Mouse (Mus musculus) kidney, postnatal 4 days (tissue): Measurements from ENCODE around the gene Cfb.

Experiments
- DNase-seq, 2 experiments: peaks; one replicate each; pipeline ENCODE4 v3.0.0; 2021; ENCODE audit warnings: mixed read lengths in 2 of 2

The Cfb gene

DNA sequence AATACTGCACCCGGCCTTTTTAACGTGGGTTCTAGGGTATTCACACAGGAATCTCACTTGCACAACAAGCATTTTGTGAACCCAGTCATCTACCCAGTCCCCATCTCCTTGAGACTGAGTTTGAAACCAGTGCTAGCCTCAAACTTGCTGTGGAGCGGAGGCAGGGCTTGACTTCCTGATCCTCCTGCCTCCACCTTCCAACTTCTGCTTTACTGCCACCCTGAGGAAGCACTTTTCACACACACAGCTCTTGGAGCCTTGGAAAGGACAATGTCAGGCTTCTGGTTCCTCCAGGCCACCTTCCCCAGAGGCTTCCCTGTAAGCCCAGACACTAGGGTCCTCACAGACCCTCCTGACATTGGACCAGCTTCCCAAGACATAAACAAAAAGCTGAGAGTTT lies 21.0 kb upstream of the Cfb start:
- no peak for DNase-seq

DNA sequence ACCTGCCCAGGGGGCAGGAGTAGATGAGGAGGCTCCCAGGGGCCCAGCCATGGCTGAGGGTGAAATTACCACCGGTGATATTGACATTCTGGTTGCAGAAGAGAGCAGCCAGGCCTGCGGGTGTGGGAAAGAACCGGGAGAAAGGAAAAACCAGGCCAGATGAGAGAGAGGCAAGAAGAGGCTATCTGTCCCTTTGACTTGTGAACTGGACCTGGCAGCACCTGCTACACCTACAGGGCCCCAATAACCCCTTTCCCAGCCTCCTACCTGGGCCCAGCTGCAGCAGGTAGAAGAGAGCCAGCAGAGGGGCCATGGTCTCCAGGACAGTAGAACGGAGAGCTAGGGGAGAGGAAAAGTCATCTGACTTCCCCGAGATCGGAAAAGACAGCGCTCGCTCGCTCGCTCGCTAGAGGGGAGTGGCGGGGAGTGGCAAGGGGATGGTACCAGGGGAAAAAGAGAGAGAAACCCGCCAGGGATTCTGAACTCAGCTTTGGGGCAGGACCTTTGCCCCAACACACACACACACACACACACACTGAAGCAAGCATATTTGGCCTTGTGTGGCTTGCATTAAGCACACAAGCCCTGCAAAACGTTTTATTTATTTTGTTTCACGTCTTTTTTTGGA lies 19.5 kb upstream of the Cfb start, which contains the start of gene Gm20547:
Gene Gm20547, minus strand, starts transcription at position 360 of the 628 bp plus-strand sequence.
- DNase-seq = peak; percentile 18 to 32

DNA sequence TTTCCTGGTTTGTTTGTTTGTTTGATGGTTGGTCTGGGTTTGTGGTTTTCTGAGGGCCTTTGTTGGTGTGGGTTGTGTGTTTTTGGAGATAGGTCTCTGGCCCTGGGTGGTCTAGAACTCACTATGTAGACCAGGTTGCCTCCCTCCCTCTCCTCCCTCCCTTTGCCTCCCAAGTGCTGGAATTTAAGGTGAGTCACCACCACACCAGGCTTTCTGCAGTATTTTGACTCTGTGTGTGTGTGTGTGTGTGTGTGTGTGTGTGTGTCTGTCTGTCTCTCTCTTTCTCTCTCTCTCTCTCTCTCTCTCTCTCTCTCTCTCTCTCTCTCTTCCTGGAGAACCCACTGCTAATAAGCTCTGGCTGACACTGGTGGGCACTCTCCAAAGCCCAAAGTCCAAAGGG lies 18.8 kb upstream of the Cfb start:
- no peak for DNase-seq

DNA sequence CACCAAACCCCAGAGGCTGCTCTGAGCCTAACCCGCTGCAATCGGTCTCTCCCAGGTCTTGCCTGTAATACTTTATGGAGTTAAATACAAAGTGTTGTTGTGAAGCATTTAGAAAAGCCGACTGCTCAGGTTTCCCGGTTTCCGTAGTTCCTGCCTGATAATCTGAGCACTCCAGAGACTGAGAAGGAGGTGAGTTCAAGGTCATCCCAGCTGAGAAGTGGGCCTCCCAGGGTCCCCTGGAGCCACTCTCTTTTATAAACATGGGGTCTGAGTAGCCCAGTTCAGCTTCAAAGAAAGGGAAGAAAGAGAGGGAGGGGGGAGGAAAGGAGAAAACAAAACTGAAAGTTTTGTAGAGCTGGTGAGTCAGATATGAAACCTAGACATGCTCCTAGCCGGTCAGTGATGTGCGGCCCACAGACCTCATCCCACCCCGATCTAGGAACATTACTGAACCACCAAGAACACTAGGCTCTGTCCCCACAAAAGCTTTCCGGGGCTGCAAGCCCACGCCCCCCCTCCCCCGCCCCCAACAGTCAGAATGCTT lies 17.1 kb upstream of the Cfb start, which contains the start of gene Zbtb12:
Gene Zbtb12, plus strand, starts transcription at position 148 of the 544 bp plus-strand sequence.
- no peak for DNase-seq

DNA sequence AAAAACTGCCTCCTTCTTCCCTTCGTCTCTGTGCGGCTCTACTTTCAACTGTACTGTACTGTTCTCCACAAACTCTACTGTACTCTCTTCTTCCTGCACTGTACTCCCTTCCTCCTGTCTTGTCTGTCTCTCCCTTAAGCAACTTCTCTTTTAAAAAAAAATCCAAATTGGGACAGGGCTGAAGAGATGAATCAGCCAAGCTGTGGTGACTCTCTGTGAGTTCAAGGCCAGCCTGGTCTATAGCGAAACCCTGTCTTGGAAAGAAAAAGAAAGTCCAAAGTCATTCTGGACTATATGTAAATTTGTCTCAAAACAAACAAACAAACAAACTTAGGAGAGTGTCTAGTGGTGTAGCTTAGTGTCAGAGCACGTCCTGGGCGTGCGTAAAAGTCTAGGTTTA lies 12.0 kb upstream of the Cfb start:
- no peak for DNase-seq

DNA sequence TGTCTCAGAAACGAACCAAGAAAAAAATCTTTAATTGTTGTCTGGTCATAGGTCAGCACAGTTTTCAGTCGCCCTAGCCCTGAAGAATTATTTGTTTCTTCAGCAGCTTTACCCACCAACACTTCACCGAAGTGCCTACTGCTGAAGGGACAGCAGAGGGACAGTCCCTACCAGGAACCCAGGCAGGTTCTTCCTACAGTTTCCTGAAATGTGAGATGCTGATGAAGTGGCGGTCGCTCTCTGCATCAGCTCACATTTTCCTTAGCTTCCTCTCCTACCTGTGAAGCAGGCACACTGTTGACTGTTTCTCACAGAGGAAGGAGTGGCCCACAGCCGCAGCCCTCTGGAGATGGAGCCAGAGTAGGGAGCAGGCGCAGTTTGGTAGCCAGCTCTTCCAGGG lies 3.7 kb upstream of the Cfb start:
- DNase-seq = no peak

DNA sequence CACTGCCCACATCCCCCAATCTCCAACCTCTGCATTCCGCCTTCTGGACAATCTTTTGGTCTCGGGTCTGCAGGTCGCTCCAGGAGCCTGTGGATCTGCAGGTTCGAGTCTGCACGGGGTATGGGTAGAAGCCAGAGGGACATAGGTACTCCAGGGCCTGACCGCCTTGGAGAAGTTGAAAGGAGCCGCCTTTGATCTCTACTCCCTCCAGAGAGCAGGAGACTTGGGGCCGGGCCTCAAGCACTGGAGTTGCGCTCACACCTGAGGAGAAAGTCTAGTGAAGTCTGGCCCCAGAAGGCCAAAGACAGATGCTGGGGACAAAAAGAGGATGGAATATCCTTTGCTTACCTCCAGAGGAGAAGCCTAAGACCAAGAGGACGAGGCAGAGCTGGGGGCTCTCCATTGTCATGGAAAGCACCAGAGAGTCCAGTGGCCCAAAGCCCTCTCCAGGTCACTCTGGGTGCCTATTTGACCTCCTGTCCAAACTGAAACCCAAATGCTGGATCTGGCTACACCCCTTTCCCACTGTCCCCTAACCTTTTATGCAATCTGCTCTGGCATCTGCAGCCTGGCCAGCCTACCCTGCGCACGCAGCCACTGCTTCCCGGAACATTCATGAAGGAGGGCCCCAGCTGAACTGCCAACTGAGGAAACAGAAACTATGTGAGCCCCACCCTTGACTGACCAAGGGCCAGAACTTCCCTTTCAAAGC lies 458 bp downstream of the Cfb start:
- peak; percentile 40 to 61 for DNase-seq

DNA sequence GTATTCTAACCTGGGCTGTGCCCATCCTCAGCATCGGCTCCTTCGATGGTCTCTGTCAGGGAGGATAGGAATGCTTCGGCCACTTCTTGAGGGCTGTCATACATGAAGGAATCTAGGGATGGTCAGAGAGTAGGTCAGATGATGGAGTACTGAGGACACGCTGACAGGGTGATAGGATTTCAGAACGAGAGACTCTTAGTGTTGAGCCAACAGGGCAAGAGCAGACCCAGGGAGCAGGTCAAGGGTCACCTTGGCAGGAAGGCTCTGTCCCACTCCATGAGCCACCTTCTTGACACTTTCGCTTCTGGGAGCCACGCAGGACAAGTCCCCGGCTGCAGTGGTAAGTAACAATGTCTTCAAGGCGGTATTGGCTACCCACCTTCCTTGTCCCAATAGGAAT lies 1.8 kb downstream of the Cfb start:
- DNase-seq = no peak

DNA sequence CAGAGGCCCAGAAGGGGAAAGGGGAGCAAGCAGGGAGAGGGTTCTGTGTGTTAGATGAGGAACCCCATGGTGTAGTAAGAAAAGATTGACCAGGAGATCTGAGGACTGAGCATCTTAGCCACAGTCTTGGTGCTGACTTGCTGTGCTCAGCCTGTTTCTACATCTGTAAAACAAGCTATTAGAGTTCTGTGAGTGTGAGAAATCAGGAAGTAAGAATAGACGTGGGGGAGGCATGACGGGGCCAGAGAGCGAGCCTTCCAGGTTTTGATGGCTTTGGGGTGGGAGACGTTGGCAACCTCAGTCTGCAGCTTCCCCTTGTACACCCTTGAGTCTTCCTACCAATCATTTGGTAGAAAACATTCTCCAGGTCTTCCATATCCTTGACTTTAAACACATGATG lies 3.6 kb downstream of the Cfb start:
- DNase-seq = no peak

DNA sequence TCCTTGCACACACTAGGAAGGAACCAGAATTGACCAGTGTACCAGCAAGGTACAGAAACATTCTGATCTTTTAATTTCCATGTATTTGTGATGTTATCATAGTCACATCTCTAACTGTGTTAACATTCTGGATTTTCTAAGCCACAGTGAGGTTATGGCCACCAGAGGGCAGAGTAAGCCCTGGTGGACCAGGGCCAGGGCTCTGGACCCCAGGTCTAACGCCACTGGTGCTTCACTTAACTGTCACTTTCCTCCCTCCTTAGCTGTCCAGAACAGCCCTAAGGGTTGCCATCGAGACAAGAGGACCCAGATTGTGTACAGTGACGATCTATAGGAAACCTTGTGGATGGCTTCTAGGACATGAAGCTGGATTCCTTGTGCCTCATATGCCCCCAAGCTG lies 6.5 kb downstream of the Cfb start:
- peak; percentile 74 to 80 for DNase-seq

DNA sequence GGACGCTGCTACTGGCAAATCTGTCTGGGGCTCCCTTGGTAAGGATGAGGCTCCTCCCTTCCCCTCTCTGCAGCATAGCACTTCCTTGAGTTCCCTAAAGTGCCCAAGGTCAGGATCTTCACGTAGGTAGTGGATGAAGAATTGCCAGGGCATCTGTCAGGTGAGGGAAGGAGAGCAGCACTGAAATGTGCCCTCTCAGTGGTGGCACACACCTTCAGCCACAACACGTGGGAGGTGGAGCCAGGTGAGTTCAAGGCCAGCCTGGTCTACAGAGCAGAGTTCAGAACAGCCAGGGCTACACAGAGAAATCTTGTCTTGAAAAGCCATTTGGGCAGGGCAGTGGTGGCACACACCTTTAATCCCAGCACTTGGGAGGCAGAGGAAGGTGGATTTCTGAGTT lies 7.6 kb downstream of the Cfb start:
- no peak for DNase-seq

DNA sequence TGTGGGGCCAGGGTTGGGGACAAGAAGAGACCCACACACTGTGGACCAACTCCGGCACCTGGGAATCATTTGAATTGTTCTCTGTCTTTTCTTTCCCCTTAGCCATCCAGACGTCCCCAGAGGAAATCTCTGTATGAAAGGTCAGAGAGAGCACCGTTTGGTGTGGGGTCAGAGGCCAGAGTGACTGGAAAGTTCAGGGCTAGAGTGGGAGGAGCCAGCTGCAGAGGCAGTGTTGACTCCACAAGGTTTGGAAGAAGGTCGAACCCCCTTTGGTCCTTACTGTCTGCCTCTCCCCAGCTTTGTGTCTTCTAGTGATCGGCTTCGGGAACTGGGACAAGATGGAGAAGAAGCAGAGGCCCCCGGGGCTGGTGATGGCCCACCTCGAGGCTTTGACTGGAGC lies 8.8 kb downstream of the Cfb start:
- DNase-seq = no peak

DNA sequence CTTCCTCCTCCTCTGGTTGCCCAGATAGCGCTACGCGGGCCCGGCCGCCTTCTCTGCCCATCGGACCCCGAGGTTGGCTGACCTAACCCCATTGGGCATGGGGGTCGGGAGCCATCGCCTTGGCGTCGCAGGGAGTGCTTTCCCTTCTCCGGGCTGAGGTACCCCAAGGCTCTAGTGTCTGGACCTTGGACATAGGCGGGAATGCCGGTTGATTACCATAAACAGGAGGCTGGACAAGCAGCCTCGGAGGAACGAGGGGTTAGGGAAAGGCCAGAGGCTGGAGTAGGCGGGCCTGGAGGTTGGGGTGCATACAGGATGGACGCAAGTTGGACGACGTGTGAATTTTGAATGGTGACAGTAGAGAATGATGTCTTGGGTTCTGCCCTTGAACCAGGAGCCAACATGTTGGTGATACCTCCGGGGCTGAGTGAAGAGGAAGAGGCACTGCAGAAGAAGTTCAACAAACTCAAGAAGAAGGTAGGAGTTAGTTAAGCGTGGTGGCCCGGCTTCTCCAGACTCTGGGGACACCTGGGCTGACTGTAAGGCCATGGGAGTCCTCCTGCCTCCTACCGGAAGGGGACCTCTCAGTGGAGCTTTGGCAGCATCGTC lies 11.7 kb downstream of the Cfb start:
- no peak for DNase-seq

DNA sequence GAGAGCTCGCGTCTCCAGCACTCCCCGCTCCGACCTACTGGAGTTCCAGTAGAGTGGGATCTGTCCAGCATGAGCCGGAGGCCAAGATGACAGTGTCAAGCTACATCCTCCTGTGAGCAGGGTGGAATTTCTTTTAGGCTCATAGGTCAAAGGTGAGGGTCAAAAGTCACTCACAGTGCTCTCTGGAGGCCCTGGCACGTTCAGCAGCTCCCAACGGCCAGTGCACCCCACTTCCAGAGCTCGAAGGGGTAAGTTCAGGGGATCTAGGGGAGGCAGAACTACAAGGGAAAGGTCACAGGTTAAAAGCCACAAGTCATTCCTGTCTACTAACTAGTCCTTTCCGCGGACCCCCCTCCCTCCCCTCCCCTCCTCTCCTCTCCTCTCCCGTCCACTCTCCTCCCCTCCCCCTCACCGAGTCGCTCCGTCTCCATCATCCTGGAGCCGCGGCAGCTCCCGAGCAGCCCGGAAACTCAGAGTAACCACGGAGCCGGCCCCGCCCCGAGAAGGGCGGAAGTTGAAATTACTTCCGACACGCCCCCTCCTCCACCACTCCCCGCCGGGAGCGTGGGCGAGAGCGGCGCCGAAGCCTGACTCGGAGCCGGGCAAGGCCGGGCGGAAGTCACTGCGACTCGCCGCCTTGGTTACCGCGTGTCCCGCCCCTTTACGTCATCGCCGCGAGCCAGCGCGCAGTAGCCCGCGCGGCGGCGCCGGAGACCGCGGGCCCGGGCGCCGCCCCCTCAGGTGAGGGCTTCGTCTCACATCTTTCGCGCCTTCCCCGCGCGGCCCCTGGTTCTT lies 12.4 kb downstream of the Cfb start, which contains the start of the genes Skiv2l and Nelfe:
Gene Skiv2l, minus strand, starts transcription at position 489 of the 795 bp plus-strand sequence.
Gene Nelfe, plus strand, starts transcription at position 670 of the 795 bp plus-strand sequence.
- DNase-seq = peak; percentile 98 to 99

DNA sequence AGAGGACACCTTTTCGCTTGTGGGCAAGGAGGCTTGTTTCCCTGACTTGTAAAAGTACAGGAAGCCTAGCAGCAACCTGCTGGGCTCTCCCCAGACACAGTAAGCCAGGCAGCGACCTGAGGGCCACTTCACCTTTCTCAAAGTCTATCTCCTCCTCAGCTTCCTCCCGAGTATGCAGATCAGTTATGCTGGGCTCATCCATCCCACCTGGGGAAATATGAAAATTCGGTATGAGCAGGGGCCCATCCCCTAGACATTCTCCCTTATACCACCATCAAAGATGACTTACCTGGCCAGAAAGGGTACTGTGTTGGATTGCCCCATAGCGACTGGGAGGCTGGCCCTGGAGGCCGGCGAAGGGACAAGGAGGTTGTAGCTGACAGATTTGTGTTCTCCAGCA lies 14.7 kb downstream of the Cfb start:
- DNase-seq = no peak

DNA sequence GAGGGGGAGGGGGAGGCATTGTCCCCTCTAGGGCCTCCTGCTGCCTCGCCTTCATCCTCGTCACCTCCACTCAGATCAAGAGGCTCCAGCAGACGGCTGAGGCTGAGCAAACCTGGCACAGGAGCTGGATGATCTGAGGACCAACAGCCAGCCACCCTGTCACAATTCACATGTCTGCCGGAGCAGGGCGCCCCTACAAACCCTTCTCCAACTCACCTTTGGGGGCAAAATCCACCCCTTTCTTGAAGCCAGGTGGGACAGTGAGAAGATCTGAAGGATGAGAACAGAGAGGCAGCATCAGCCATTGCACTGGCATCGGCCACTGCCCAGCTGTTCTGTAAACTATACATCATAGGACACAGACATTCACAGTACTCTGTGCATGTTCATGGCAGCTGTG lies 15.1 kb downstream of the Cfb start:
- DNase-seq = no peak

DNA sequence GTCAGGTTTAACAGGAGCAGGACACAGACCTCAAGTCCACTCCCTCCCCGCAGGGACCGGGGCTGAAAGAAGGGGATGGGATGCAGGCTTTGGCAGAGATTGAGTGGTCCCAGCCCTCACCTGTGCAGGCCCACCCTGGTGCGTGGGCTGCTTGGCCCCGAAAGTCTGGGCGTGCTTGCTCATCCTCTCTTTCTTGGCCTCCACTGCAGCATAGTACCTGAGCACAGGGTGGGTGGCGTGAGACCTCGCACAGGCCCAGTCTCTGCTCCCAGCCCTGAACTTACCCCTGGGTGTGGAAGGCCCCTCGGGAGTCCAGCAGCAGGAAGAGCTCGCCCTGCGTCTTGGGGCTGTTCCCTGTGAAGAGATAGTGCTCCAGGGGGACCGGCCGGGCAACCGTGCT lies 17.4 kb downstream of the Cfb start:
- DNase-seq = no peak

DNA sequence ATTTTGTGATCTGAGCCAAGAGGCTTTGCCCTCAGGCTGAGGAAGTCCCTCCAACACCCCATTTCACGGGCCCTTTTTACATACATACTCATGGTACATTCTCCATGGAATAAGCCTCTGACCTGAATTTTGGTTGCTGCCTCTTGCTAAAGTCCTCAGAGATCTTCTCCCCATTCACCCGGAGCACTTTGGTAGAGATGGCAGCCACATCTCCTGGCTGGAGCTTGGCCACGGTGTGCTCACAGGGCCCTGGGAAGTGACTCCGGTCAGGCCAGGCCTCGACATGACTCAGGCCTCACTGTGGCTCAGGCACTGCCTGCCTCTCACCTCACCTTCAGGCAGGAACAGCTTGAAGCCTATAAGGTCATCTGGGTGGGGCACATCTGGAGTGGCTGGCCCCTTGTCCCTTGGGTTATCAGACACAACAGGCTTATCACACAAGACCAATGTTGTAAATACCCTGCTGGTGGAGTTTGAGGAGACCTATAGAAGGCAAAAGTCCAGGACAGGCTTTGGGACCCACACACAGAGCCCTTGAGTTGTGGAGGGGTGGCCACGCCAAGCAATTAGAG lies 21.5 kb downstream of the Cfb start:
- no peak for DNase-seq

DNA sequence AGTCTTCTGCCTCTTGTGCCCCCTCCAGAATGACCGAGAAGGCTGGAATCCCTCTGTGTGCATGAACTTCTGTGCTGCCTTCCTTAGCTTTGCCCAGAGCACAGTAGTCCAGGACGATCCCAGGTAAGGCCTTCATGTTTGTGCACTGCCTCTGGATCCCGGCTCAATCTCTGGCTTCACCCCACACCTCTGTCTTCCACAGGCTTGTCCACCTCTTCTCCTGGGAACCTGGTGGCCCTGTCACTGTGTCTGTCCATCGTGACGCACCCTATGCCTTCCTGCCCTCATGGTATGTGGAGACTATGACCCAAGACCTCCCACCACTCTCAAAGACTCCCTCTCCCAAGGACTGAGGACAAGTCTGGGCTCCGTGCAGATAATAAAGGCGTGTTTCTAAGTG lies 23.5 kb downstream of the Cfb start:
- DNase-seq = no peak

DNA sequence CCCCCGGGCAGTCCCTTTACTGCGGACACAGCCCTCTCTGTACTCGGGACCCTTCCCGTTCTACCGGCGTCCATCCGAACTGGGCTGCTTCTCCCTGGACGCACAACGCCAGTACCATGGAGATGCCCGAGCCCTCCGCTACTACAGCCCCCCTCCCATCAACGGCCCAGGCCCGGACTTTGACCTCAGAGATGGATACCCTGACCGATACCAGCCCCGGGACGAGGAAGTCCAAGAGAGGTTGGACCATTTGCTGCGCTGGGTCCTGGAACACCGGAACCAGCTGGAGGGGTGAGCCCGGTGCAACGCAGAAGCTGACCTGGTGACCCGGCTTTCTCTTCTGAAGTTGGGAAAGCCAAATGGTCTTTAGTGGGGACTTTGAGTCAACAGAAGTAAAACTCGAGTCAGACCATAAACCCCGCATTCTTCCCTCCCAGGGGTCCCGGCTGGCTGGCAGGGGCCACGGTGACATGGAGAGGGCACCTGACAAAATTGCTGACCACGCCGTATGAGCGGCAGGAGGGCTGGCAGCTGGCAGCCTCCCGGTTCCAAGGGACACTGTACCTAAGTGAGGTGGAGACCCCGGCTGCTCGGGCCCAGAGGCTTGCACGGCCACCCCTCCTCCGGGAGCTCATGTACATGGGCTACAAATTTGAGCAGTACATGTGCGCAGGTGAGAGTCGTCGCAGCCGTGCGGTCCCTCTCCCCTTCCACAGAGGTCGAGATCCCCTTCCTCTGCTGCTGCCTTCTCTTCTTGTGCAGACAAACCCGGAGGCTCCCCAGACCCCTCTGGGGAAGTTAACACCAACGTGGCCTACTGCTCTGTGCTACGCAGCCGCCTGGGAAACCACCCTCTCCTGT lies 24.6 kb downstream of the Cfb start:
- DNase-seq = peak; percentile 20 to 22

DNA sequence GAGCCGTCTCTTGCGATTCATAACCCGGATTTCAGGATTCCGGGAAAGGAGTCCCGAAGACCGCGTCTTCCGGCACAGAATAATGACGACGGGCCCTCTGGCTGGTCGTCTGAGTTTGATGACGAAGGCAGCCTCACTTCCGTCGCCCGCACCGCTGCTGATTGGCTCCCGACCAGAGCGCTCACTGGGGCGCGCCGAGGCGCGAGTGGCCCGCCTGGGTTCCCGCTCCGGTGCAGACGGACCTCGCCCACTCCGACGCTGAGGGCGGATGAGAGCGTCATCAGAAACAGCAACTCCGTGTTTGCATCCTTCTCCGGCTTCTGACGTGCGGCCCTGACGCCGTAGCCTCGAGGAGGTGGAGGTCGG lies 25.5 kb downstream of the Cfb start, which contains the start of the genes Stk19 and Dxo:
Gene Stk19, minus strand, starts transcription at position 90 of the 366 bp plus-strand sequence.
Gene Dxo, plus strand, starts transcription at position 164 of the 366 bp plus-strand sequence.
- peak; percentile 98 for DNase-seq
